8 mouse cellular contexts compared by ENCODE assay signal in the genomic region with DNA sequence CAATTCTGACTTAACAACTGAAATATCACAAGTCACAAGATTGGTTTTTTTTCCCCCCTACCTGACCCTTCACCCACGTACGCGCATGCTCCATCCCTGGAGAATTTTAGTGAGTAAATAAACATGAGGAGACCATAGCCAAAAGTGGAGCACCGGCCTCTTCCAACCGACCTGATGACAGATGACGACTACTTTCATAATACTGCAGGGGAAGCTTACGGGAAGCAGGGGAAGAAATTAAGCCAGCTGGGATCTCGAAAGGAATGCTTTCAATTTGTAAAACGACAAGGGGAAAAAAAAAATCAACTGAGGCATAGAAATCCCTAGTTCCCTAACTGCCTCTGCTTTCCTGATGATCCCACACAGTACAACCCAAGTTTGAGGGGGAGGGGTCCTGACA. TPM values are rescaled to one million over a fixed set of nuclear protein-coding genes. Genes with fewer than 3 reads are reported as not detected.
DNase-seq lines count a peak whose midpoint lies in the region; ATAC-seq and TF ChIP-seq lines count a peak whose summit lies in the region.

No protein-coding gene starts in this region.

- H3K36me3 ChIP-seq in neural tube, embryonic 11.5 days (ENCODE audit: control insufficient read depth, insufficient read depth, low read length) = no peaks in the 10 kb centered on the region
- peaks cover 16% of the 10 kb centered on the region for H3K36me3 ChIP-seq in forebrain, embryonic 10.5 days (replicated peaks)
- H3K36me3 ChIP-seq in limb, embryonic 14.5 days (ENCODE audit: control insufficient read depth, insufficient read depth, low read length) = peaks cover 2% of the 10 kb centered on the region; the same call in 1 of the 2 replicates
- H3K36me3 ChIP-seq in stomach, embryonic 15.5 days = no peaks in the 10 kb centered on the region

- H3K4me1 ChIP-seq in neural tube, embryonic 11.5 days (ENCODE audit: control insufficient read depth, insufficient read depth, low read length) = peaks cover 6% of the 10 kb centered on the region; the same call in 1 of the 2 replicates
- peaks cover 28% of the 10 kb centered on the region for H3K4me1 ChIP-seq in forebrain, embryonic 10.5 days
- 0 out of 2 replicates have a peak, but pooled peaks cover 5% of the 10 kb centered on the region for H3K4me1 ChIP-seq in limb, embryonic 14.5 days (ENCODE audit: control insufficient read depth, insufficient read depth, low read length)
- H3K4me1 ChIP-seq in stomach, embryonic 15.5 days = peaks cover 15% of the 10 kb centered on the region; the same call in 1 of the 2 replicates

- H3K4me3 ChIP-seq in neural tube, embryonic 11.5 days (ENCODE audit: low read depth, low read length) = peak overlapping the region; percentile 85
- peak overlapping the region; percentile 95 for H3K4me3 ChIP-seq in forebrain, embryonic 10.5 days
- peak overlapping the region; percentile 100 for H3K4me3 ChIP-seq in limb, embryonic 14.5 days (replicated peaks; ENCODE audit: low read length)
- peak overlapping the region; percentile 97 for H3K4me3 ChIP-seq in stomach, embryonic 15.5 days (replicated peaks)

- intact Hi-C loops in left cerebral cortex, postnatal 10 days (cut with DNase I) = no loop called here

- no peak for DNase-seq in neural tube, embryonic 11.5 days (ENCODE audit: low spot score)
- no peak for DNase-seq in neural tube, embryonic 10.5 days (ENCODE audit: extremely low spot score, low spot score)
- no peak for DNase-seq in forebrain, embryonic 10.5 days (ENCODE audit: extremely low spot score, low spot score)
- no peak for DNase-seq in limb, embryonic 14.5 days (ENCODE audit: low spot score)
- DNase-seq in left cerebral cortex, postnatal 10 days (ENCODE audit: extremely low spot score in 1 of 2, low spot score in 2 of 2) = no peak
- DNase-seq in spleen, postnatal 14 days (ENCODE audit: low spot score in 2 of 2) = no peak
- DNase-seq in right cerebral cortex, adult 2 months (ENCODE audit: low spot score in 2 of 2) = no peak

- ATAC-seq in neural tube, embryonic 11.5 days (ENCODE audit: insufficient read depth, low FRiP score, low TSS enrichment) = no peak
- no peak for ATAC-seq in limb, embryonic 14.5 days (ENCODE audit: low FRiP score, low read depth)
- no peak for ATAC-seq in stomach, embryonic 15.5 days (ENCODE audit: insufficient read depth, low FRiP score, low read depth)

- H3K4me2 ChIP-seq in neural tube, embryonic 11.5 days (ENCODE audit: low read depth) = peak overlapping the region; percentile 73
- peak overlapping the region; percentile 80 for H3K4me2 ChIP-seq in limb, embryonic 14.5 days (replicated peaks; ENCODE audit: low read depth, low read length, severe bottlenecking)
- H3K4me2 ChIP-seq in stomach, embryonic 15.5 days = peak overlapping the region; percentile 72

- no peaks in the 10 kb centered on the region for H3K27me3 ChIP-seq in neural tube, embryonic 11.5 days (ENCODE audit: control insufficient read depth, insufficient read depth, low read length)
- H3K27me3 ChIP-seq in forebrain, embryonic 10.5 days (ENCODE audit: poor library complexity, severe bottlenecking) = no peaks in the 10 kb centered on the region
- no peaks in the 10 kb centered on the region for H3K27me3 ChIP-seq in limb, embryonic 14.5 days (ENCODE audit: control insufficient read depth, insufficient read depth, low read length)
- no peaks in the 10 kb centered on the region for H3K27me3 ChIP-seq in stomach, embryonic 15.5 days (replicated peaks)

- no peak for TF ChIP-seq POLR2A in limb, embryonic 14.5 days (IDR thresholded peaks at IDR 0.05; ENCODE audit: borderline replicate concordance, extremely low read depth, insufficient read depth, insufficient read length)

- no peak overlapping the region for H3K27ac ChIP-seq in neural tube, embryonic 11.5 days (ENCODE audit: low read depth, low read length)
- peak overlapping the region; percentile 97 for H3K27ac ChIP-seq in forebrain, embryonic 10.5 days
- no peak overlapping the region for H3K27ac ChIP-seq in limb, embryonic 14.5 days (replicated peaks; ENCODE audit: low read depth, low read length)
- 0 out of 2 replicates have a peak overlapping the region, but pooled peaks have one; percentile 18 for H3K27ac ChIP-seq in stomach, embryonic 15.5 days

- no peaks in the 10 kb centered on the region for H3K9me3 ChIP-seq in neural tube, embryonic 11.5 days (ENCODE audit: control insufficient read depth, low read length)
- H3K9me3 ChIP-seq in forebrain, embryonic 10.5 days = peaks cover 8% of the 10 kb centered on the region; the same call in 1 of the 2 replicates
- H3K9me3 ChIP-seq in limb, embryonic 14.5 days (ENCODE audit: control insufficient read depth, low read length) = no peaks in the 10 kb centered on the region
- no peaks in the 10 kb centered on the region for H3K9me3 ChIP-seq in stomach, embryonic 15.5 days

- H3K9ac ChIP-seq in neural tube, embryonic 11.5 days (ENCODE audit: low read length) = peak overlapping the region; percentile 43
- H3K9ac ChIP-seq in limb, embryonic 14.5 days (ENCODE audit: low read depth, low read length, severe bottlenecking) = peak overlapping the region; percentile 90
- no peak overlapping the region for H3K9ac ChIP-seq in stomach, embryonic 15.5 days

- 5% methylated on average over 9 of the region's 9 CpGs for WGBS in neural tube, embryonic 11.5 days
- 6% methylated on average over 9 of the region's 9 CpGs for WGBS in forebrain, embryonic 10.5 days
- WGBS in limb, embryonic 14.5 days = under 1% methylated on average over 9 of the region's 9 CpGs
- WGBS in stomach, embryonic 15.5 days = under 1% methylated on average over 9 of the region's 9 CpGs

RNA-seq across cellular contexts. Expression of a gene that starts 1.8 kb away (rescaled TPM):
- polyA plus RNA-seq in neural tube, embryonic 11.5 days (2014; fragmentation: Nextera tagmentation; extraction: Ambion mirVana) = 61.4 and 68.8 TPM in 2 replicates
- polyA plus RNA-seq in forebrain, embryonic 10.5 days (2016; fragmentation: Nextera tagmentation; extraction: Ambion mirVana) = 61.8 and 64.6 TPM in 2 replicates
- polyA plus RNA-seq in limb, embryonic 14.5 days (2012; rRNA removed) = 82.1 and 95.0 TPM in 2 replicates
- 39.8 and 45.1 TPM in 2 replicates for polyA plus RNA-seq in limb, embryonic 14.5 days (2014; fragmentation: Nextera tagmentation; extraction: Ambion mirVana)
- polyA plus RNA-seq in stomach, embryonic 15.5 days (2015; fragmentation: Nextera tagmentation; extraction: Ambion mirVana) = 35.5 and 41.4 TPM in 2 replicates
- total RNA-seq in left cerebral cortex, postnatal 10 days (2021) = 100 to 1,000 TPM; 104 to 119 TPM

RNA-seq across cellular contexts. Expression of a gene that starts 30.0 kb away (rescaled TPM):
- not detected in 2 replicates for polyA plus RNA-seq in neural tube, embryonic 11.5 days (2014; fragmentation: Nextera tagmentation; extraction: Ambion mirVana)
- polyA plus RNA-seq in forebrain, embryonic 10.5 days (2016; fragmentation: Nextera tagmentation; extraction: Ambion mirVana) = not detected in 2 replicates
- 0.11 TPM in 1 of 2 replicates, not detected in the other for polyA plus RNA-seq in limb, embryonic 14.5 days (2012; rRNA removed)
- 0.89 and 1.4 TPM in 2 replicates for polyA plus RNA-seq in limb, embryonic 14.5 days (2014; fragmentation: Nextera tagmentation; extraction: Ambion mirVana)
- polyA plus RNA-seq in stomach, embryonic 15.5 days (2015; fragmentation: Nextera tagmentation; extraction: Ambion mirVana) = 1.8 and 3.0 TPM in 2 replicates
- under 1 TPM in 1 of 2 experiments, not detected in 1; 0.63 TPM for total RNA-seq in left cerebral cortex, postnatal 10 days (2021)

RNA-seq across cellular contexts. Expression of a gene that starts 52.4 kb away (rescaled TPM):
- polyA plus RNA-seq in neural tube, embryonic 11.5 days (2014; fragmentation: Nextera tagmentation; extraction: Ambion mirVana) = not detected in 2 replicates
- 0.50 and 0.63 TPM in 2 replicates for polyA plus RNA-seq in forebrain, embryonic 10.5 days (2016; fragmentation: Nextera tagmentation; extraction: Ambion mirVana)
- not detected in 2 replicates for polyA plus RNA-seq in limb, embryonic 14.5 days (2012; rRNA removed)
- polyA plus RNA-seq in limb, embryonic 14.5 days (2014; fragmentation: Nextera tagmentation; extraction: Ambion mirVana) = 0.93 TPM in 1 of 2 replicates, not detected in the other
- polyA plus RNA-seq in stomach, embryonic 15.5 days (2015; fragmentation: Nextera tagmentation; extraction: Ambion mirVana) = 0.23 and 0.45 TPM in 2 replicates
- not detected for total RNA-seq in left cerebral cortex, postnatal 10 days (2021)

Comparison
In these comparisons a context has a peak if more than half of its experiments do, and no peak if none do; other contexts are left out.
1. H3K27ac ChIP-seq: peak in forebrain, embryonic 10.5 days (single experiment) and stomach, embryonic 15.5 days (single experiment); none in neural tube, embryonic 11.5 days (single experiment) and limb, embryonic 14.5 days (single experiment).
2. Peak in every context shown above with its lines, with median percentiles within 50 percentile points of each other: H3K4me2 ChIP-seq and H3K4me3 ChIP-seq.